Mouse (Mus musculus) layer of hippocampus, adult 8-10 months (tissue): ENCODE data around the gene Tspan18. TPM values are rescaled to one million over a fixed set of nuclear protein-coding genes. Genes with fewer than 3 reads are reported as not detected.

Source experiments
- DNase-seq, 2 experiments: peaks; one replicate each; pipeline ENCODE4 v3.0.0; 2022; ENCODE audit warnings: low spot score in 2 of 2
- total RNA-seq, 4 experiments: library from RNA; stranded (reverse); gene quantifications; 2 replicates each; pipeline ENCODE4 v1.2.4; 2022

Gene Tspan18
- total RNA-seq, 4 experiments from 2014 or later, result 20.9 to 31.4 (median 27.3) TPM

DNA sequence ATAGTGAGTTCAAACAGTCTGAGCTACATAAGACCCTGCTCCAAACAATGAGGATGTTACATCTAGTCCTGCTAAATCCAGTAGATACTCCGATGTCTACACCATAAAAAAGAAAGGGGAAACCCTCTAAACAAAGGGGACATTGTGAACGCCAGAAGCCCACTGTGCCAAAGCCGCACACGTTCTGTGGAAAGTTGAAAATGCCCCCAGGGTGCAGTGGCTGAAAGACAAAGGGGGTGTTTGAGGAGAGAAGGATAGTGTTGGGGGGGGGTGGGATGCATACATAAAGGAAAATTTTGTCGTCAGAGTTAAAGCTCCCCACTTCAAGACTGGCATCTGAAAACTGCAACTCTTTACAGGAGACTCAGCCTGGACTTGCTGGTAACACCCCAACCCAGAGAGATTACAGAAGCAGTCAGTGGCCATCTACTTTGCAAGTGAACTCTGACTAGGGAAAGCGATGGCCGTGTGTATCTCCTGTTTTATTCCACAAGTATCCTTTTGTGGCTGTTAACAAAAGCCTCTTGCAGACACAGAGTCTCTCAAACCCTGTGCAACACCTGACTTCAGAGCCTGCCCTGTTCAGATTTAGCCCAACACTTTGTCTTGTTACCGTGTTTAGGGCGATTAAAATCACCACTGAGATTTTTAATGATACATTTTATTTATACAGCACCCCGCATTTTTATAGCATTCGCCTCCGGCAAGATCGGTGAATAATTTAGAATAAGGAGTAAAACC, 42.9 kb downstream of the Tspan18 start:
- DNase-seq, result no peak

DNA sequence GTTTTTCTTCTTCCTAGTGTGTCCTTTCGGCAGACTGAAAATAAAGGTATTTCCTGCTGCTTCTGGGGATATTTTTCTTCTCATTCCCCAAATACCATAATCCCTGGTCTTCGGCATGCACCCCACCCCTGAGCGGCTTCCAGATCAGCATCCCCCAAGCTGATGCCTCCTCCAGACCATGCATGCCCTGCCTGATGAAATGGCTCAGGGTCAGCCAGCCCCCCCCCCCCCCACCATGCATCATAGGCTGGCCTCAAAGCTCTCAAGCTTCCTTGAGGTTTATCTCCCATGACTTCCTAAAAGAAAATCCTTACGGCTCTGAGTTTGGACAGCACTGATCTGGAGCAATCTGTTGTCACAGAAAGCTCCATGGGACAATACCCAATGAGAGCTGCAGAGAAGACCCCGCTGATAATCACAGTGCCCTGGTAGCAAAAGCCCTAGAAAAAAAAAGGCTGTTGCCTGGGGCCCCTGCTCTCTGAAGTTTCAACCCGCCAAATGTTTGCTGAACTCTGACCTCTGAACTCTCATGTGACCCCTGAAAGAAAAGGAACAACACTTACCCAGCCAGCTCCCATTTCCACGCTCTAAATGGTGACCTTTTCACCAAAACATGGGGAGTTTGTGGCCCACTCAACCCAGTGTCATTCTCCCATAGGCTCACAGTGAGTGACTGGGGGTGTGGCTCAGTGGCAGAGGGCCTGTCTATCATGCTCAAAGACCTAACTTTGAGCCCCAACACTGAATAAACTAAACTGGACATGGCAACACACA, 43.8 kb downstream of the Tspan18 start:
- DNase-seq, result no peak

DNA sequence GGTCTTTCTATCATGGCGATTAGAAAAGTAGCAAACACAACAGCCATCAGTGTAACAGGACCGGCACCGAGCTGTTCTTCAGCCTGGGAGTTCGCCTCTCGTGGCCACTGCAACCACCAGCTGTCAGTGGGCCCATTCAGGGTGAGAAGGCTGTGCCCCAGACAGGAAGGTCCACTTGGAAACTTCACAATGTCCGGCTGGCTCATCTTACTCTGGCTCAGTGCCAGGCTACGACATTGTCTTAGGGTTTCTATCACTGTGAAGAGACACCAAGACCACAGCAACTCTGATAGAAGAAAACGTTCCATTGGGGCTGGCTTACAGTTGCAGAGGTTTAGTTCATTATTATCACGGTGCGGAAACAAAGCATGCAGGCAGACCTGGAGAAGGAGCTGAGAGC, 45.1 kb downstream of the Tspan18 start:
- no peak for DNase-seq

DNA sequence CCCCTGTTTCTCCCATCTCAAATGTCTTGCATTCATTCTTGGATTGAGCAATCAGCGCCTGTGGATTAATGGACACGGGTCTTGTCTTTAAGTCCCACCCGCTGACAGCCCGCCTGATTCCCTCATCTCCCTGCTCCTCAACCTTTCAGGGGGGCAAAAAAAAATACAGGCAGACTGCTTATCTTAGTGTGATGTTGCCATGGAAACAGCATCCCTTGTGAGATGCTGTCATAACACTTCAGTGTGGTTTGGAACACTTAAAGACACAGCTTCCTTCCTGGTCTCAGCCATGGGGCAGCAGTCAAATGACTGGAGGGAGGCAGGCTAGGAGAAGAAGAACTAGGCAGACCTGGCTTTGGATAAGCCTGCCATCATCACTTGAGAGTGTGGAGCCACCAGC, 47.0 kb downstream of the Tspan18 start:
- DNase-seq, result no peak

DNA sequence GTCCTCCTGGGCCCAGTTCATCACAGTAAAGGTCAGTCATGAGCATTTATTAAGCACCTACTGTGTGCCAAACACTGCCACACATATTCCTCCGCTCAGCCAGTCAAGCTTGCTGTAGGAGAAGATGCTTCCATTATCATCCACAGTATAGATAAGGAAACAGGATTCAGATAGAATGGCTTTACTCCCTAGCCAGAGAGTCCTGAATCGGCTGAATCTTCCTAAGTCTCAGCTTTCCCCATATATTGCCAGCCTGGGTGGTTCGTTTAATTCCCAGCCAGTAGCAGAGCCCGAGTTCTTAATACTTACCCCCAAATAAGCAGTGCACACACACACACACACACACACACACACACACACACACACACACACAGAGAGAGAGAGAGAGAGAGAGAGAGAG, 47.6 kb downstream of the Tspan18 start:
- DNase-seq, result no peak

DNA sequence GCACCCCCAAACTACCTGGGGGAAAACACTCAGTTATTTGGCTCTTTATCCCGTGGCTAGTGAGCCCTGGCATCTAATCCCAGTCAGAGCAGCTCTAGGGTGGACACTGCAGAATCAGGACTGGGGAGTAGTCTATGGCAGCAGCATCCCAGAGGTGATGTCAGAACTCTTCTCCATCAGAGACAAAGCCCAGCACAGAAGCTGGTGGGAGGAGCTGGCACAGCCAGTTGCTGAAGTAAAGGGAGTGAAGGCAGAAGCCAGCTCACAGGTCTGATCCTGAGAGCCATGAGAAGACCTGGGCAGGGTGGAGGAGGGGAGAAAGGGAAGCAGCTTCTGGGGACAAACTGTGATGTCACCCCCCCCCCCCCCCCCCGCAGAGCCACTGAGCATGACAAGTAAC, 48.0 kb downstream of the Tspan18 start:
- no peak for DNase-seq

DNA sequence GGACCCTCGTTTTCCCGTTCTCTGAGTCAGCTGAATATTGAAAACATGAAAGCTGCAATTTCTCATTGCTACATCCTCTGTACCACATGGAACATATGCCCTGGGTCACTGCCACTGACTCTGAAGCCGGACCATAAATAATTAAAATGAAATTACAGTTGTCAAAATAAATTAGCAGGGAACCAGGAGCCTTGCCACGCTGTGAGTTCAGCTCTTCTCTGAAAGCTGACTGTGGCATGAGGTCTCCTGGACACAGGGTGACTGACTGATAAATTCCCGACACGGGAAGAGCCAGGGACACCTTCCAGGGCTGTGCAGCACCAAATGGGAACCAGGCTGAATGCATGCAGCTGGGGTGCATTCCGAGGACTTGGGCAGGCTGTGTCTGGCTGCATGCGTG, 48.5 kb downstream of the Tspan18 start:
- no peak for DNase-seq

DNA sequence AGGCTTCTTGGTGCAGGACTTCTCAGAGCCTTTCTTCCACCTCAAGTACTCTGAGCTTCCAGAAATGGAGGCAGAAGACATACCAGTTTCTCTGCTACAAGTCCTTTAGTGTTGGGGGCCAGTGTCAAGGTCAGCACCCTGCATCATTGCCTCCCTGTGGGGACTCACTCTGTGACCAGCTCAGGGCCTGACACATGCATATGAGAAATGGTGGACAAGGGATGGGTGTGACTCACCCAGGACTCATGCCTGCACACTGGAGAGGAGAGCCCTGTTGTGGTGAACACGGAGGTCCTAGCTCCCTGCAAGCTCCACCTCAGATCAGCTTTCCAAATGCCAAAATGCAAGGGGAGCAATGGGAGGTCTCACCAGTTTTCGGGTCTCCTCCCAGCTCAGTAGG, 49.7 kb downstream of the Tspan18 start:
- no peak for DNase-seq

DNA sequence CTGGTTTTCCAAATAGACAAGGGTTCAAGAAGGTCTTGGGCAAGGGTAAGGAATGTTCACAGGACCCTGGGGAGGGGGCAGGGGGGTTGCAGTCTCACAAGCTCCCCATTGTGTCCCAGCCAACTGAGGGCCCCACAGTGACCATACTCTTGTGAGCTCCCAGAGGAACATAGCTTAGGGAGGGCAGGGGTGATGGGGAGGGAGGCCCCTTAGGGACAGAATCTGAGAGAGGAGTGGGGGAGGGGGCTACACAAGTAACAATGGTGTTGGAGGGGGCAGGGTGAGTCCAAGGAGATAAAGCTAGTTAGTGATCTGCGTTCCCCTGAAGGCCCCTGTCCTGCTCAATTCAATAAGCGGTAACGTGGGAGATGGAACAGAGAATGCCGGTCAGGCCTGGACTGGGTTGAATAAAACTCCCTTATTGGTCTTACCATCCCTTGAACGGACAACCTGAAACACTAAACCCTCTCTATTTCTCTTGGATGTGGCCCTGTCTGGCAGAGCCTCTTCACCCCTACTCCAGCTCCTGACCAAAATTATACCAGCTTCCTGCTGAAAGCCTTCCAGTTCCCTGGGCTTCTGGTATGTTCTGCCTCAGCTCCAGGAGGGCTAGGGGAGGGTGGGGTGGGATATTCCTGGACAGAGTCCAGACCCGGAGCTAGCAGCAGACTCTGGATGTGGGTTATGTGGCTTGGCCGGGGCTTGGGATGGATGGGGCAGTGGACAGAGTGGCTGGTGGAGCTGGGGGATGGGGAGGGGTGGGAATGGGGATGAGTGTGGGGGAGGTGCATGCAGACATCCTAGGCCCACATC, 50.6 kb downstream of the Tspan18 start:
- no peak for DNase-seq

DNA sequence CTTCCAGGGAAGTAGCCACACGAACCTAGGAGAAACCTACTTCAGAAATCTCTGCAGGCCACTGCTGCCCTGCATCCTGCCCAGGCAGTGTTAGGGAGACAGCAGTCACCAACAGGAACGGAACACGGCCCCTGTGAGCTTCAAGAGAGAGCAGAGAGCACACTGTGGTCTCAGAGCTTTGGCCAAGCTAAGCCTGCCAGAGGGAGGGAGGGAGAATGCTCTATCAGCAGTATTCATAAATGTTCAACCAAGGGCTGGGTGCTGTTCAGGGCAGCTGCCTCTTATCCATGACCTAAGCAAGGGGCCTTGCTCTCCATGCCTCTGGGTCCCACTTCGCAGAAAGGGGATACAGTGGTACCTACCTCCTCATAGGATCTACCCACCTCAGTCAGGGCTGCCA, 51.7 kb downstream of the Tspan18 start:
- DNase-seq, result no peak

DNA sequence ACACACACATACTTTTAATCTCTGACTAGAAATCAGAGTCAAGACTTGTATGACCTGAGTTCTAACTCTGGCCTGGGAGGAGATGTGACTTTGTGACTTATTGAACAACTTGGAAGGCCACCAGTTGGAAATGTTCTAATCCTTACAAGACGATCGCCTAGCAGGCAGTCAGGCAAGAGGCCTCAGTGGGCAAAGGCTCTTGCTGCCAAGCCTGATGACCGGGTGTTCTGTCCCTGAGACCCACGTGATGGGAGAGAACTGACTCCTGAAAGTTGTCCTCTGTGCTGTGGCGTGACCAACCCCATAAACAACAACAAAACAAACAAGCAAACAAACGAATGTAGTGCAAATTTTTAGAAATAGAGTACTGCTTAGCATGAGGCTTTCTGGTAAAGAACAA, 52.8 kb downstream of the Tspan18 start:
- no peak for DNase-seq

DNA sequence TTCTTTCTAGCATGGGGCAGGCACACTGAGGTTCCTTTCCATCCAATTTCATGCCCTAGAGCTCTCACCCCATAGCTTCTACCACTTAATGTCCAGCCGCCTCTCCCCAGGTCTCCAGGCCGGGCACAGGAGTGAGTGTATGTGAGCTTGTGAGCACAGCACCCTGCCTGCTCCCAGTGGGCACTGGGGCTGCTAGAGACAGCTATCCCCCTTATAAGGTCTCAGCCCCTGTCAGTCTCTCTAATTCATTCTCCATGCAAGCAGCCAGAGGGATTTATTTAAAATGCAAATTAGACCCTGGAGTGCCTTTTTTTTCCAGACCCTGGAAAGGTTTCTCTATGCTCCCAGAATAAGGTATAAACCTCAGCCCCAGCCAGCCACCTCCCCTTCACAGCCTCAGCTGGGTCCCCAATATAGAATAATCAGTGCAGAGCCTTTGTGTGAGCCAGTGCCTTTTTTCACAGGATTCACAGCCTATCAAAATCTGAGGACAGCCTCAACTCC, 54.1 kb downstream of the Tspan18 start:
- no peak for DNase-seq

DNA sequence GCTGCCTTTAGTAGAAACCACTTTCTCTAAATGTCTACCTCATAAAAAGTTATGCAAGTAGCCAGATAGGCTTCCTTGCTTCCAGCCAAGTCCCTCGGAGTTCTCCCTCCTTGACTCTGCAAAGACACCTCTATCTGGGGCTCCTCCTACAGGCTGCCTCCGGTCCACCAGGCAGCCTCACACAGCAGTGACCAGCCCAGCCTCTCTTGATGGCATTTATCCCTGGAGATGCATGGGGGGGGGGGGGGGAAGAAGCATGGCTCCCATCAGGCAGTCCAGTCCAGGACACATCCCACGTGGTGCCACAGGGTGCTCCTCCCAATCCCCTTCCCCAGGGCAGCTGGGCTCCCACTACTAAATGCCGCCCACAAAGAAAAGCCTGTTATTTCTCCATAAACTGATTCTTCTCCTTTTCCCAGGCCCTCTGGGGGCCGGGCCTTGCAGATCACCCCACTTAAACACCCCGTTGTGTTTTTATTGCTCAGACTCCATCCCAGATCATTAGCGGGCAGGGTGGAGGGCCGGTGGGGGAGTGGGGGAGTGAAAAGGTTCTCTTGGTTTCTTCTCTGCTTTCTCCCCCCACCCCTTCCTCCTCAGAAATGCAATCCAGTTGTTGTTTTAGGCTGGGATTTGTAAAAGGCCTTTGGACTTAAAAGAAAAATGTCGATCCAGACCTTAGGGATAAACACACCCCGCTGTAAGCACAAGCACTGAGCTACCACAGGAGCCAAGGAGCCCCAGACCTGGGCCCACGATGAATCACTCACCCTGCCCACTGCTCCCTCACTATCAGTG, 55.9 kb downstream of the Tspan18 start:
- no peak for DNase-seq

DNA sequence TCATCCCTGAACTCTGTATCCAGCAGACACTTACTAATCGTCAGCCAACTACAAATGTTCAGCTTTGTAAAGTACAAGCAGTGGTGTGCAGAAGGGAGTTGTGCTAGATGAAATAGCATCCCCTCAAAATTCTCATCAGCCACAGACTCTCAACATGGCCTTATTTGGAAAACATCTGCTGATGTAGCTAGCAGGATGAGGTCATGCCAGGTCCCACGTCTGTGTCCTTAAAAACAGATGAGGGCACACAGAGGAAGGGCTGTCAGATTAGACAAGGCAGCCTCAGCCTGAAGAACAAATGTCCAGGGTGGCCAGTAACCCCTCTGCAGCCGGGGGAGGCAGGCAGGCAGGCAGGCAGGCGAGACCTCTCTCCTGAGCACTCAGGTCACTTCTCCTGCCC, 56.8 kb downstream of the Tspan18 start:
- no peak for DNase-seq

DNA sequence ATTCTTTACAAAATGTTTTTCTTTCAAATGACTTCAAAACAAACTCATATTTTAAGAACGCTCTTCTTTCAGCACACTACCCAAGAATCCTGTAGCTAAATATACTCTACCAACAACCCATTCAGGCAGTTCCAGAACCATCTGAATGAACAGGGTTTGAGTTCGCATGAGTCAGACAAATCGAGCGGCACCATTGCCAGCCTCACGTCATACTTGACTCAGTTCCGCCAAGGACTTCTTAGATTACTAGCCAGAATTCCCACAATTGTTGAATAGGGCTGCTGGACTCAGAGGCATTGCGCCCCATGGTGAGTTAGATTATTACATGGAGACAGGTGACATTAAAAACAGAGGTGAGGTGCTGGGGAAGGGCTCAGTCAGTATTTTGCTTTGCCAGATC, 58.3 kb downstream of the Tspan18 start:
- peak; percentile 52 to 54 for DNase-seq

DNA sequence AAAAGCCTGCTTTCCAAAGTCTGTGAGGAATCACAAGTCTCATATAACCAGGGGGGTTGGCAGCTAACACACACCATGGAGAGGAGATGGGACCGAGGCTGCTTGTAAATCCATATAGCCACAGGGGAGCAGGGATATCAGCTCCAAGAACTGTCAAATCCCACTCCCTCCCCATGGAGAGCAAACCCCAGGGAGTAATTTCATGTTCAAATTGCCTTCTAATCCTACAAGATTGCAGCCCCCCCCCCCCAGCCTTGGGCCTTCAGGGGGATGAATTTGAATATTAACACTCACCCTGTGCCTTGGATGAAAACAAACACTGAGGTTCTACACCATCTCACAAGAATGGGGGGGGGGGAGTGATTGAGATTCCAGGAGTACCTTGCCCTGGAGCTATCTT, 60.4 kb downstream of the Tspan18 start:
- no peak for DNase-seq

DNA sequence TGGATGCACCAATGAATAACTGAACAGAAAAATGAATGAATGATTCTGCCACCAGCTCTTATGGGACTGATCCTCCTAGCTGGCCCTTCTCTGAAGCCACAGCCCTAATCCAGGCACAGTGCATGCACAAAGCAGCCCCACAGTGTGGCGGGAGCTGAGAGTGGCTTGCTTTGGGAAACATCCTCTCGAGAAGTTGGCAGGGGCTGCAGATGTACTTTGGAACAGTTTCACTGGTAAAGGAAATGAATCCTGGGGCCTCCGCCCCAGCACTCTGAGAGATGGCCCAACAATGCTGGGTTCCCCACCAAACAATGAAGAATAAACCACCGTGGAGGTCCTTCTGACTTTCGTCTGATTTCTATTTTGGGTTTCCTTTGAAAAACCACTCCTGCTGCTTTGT, 64.2 kb downstream of the Tspan18 start:
- DNase-seq, result no peak

DNA sequence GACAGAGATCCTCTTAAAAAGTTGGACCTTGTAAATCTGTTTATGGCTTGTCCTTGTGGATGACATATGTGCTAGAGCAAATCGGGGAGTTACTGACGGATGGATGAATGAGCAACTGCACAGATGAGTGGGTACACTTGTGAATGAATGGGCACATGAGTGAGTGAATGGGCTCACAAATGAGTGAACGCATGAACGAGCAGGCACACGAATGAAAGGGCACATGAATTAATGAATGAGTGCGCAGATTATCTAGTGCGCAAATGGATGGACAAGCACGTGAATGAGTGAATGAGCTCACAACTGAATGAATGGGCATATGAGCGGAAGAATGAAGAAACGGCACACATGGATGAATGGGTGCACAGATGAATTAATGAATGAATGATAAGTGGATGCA, 64.7 kb downstream of the Tspan18 start:
- no peak for DNase-seq

DNA sequence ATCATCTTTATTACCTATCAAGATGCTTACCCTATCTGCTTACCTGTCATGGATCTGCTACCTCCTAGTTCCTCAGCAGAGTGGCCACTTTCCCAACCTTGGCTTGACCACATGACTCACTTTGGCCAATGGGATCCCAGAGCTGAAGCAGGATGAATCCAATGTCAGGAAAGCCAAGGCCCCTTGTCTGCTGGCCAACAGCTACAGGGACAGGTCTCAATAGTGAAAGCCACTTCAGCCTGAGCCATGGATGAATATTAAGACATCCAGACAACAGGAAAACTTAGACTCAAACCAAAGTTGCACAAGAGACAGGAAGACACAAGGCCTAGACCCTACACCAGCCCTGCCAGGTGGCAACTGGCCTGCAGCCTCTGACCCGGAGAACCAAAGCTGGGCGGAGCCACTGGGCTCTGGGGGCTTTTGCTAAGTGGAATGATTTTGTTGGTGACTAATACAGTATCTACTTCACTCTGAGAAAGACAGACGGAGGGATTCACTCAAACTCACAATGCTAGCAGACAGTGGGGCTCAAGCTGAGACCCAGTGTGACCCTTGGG, 65.5 kb downstream of the Tspan18 start:
- no peak for DNase-seq

DNA sequence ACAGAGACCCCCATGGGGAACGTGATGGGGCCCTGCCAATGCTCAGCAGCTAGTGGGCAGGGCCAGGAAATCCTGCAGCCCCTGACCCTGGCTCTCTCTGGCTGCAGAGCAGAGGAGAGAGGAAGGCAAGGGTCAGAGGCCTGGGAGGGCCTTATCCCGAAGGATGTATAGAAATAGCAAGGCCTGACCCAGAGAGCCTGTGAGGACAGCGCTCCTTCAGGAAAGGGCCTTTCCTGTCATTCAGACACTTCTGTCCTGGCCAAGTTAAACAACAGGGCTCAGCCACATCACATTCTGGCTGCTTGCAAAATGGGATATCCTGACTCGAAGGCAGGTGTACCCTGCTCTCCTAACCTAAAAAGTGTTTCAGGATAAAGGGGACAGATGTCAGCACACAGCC, 66.5 kb downstream of the Tspan18 start:
- DNase-seq, result no peak
